Mouse (Mus musculus) G1E (cell line): ENCODE results near the gene Ackr1.

Experiments used
- CTCF ChIP-seq: IDR thresholded peaks from 2 replicates; pipeline ENCODE4 v1.5.1; 2012; ENCODE audit warnings: low read depth, low read length, inconsistent platforms, mixed read lengths
- GATA1 ChIP-seq: IDR thresholded peaks from 2 replicates; pipeline ENCODE4 v1.6.1; 2012; ENCODE audit warnings: borderline replicate concordance, low read length, inconsistent platforms, mixed read lengths
- GATA2 ChIP-seq: IDR thresholded peaks from 2 replicates; pipeline ENCODE4 v1.6.1; 2012; ENCODE audit warnings: low read depth, low read length, inconsistent platforms, borderline replicate concordance
- POLR2AphosphoS5 ChIP-seq: IDR thresholded peaks from 2 replicates; pipeline ENCODE4 v1.6.1; 2012; ENCODE audit warnings: low read depth, low read length, inconsistent platforms; ENCODE audit not compliant: insufficient replicate concordance
- TAL1 ChIP-seq: conservative IDR thresholded peaks from 2 replicates; pipeline ENCODE4 v1.6.1; 2012; ENCODE audit warnings: low read depth, low read length, inconsistent platforms, mixed read lengths

- no peak for TF ChIP-seq CTCF
- no peak for TF ChIP-seq GATA1
- no peak for TF ChIP-seq TAL1
- TF ChIP-seq POLR2AphosphoS5 = no peak
- TF ChIP-seq GATA2 = no peak
Measured at GRCm38 (mm10) chr1:173335903-173336302, 2.4 kb upstream of the Ackr1 start.
